Mouse (Mus musculus): ENCODE results near the gene Ckap2. TPM values are rescaled to one million over a fixed set of nuclear protein-coding genes. Genes with fewer than 3 reads are reported as not detected.

Gene Ckap2
- 3.3 TPM for polyA plus RNA-seq (2017; shearing (Covaris generic))

DNA sequence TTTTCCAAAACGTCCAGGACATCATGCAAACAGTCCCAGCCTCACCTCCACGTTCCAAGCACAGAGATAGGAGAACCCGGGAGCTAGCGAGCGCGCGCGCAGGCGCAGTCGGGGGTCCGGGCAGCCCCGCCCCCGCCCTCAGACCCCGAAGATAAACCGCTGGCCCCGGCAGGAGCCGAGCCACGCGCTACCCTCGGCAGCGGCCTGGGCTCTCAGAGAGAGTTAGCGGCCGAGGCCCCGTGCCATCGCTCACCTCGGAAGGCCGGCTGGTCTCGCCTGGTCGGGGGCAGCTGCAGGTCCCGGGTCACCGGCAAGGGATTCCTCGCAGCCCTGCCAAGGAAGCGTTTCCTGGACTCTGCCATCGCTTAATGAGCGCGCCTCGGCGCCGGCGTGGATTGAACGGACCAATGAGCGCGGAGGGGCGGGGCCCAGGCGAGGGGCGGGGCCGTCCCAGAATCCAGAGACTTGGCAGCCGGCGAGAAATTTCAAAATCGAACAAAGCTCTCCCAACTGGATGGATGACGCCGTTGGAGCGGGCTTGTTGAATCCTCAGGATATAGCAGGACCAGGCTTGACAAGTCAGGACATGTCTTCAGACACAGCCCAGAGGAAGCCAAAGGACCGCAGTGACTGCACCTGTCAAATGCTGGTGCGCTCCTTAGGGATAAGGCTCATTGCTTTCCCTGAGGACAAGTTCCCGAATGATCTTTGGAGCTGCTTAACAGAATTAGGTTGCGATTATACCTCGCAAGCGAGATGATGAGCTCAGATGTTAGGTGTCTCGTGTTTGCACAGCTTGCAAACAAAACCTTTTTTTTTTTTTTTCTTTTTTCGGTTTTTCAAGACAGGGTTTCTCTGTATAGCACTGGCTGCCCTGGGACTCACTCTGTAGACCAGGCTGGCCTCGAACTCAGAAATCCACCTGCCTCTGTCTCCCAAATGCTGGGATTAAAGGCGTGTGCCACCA, at the start of gene Ckap2:
Gene Ckap2, minus strand, starts transcription at position 389 of the 967 bp plus-strand sequence.

DNA sequence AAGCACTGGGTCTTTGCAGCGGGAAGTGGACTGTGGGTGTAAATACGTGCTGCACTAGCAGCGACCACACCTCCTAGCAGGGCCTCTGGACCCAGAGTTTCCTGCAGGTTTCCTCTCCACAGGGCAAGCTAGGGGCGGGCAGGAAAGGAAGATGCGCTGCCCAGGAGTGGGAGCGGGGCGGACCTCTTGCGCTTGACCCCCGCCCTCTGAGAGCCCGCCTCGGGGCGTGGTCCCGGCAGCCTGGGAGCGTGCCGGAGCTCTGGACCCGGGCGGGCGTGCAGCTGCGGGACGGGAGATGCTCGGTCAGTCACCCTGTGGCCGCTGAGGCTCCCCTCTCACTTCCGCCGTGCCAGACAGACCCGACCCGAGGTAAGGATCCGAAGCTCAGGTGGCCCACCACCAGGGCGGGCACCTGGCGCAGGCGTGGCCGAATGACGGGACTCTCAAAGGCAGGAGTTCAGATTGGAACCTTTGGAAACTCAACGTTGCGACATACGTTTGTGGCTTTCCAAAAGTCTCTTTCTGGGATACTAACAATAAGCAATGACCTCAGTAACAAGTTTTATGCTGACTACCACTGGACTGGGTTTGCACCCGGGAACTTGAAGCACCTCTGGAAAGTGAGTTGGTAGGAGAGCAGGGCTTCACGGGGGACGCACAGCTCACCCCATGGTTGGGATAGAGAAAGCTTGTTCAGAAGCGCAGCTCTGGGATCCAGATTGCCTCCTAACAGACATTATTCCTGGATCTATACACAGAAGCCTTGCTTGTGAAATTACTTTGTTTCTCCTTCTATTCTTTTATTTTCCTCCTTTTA, 41.6 kb upstream of the Ckap2 start, which contains the start of gene Thsd1:
Gene Thsd1, plus strand, starts transcription at position 253 of the 817 bp plus-strand sequence.

DNA sequence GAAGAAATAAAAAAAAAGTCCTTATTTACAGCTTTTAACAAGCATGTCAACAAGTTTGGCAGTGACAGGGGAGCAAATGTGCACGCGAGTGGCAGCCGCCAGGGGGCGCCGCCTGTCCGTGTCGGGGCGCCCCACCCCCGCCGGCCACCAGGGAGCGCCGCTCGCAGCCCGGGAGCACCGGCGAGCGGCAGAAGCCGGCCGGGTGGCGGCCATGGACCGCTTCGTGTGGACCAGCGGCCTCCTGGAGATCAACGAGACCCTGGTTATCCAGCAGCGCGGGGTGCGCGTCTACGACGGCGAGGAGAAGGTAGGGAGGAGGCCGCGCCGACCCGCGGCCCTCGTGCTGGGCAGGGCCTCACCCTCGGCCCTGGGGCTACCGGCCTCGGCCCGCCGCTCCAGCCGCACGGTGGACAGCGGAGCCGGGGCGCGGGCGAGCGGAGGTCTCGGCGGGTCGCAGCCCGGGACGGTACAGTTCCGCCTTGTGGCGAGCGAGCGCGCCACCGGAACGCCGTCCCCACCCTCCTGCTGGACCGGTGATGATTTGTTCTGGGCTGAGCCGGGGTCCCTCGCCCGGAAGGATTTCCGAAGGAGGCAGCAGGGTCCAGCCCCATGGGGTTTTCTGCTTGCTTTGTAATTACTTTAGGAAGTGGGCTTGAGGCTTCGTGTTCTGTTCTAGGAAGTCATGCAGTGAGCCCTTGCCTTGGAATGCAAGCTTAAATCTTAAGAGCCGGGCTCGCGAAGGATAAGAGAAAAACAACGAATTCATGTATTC, 7.2 kb upstream of the Ckap2 start, which contains the start of gene Vps36:
Gene Vps36, plus strand, starts transcription at position 150 of the 772 bp plus-strand sequence.

DNA sequence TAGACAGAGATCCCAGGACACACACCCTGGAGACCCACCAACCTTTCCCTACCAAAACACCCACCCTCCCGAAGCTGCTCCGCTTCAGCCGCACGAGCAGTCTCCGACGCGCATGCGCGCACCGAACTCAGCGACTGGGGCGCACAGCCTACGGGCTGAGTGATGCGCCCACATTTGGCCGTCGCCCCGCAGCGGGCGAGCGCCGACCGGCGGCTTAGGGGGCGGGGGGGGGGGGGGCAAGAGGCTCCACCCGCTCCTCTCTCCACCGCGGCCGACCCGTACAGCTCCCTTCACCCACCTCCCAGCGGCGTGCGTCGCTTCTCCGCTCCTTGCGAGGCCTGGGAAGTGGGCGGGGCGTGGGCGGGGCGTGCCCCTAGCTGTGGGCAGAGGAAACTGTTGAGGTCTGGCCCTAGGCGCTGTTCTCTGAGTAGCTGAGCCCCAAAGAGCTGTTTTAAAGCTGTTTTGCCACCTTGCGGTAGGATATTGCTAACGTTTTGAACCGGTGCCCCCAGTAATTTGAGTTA, 19.5 kb downstream of the Ckap2 start, which contains the start of gene Nek3:
Gene Nek3, minus strand, starts transcription at position 356 of the 524 bp plus-strand sequence.

DNA sequence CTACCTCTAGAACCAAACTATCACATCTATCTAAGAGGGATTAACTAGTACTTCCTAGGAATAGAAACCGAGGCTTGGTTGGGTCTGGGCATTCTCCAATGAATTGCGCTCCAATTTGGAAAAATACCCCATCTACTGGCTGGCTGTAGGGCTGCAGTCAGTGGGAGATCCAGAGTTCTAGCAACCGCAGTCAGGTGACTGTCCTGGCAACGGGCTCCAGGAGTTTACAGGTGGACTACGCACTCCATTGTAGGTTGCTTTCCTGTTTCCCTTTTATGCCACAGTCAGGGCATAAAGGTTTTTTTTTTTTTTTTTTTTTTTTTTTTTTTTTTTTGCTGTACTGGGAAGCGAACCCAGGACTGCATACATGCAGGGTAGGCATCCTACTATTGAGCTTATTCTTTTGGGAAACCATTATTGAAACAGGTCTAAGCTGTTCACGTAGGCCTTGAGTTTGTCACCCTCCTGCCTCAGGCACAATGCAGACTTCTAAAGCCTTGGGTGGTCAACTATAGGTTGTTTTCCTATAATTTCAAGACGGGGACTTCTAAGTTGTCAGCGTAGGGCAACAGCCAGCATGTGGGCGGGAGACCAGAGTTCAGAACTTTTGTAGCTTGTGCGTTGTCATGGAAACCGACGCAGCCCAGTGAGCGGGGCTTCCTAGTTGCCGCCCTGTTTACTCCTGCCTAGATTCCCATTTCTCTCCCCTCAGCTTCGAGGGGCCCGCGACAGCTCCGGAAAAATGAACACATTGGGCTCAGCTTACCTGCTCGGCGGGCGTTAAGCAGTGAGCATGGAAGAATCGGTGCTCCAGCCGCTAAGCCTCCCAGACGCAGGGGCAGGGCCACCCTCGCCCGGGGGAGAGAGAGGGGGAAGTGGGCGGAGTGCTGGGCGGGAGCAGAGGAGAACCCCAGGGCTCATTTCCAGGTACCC, 61.1 kb downstream of the Ckap2 start, which contains the start of gene Nek5:
Gene Nek5, minus strand, starts transcription at position 834 of the 933 bp plus-strand sequence.

Other genes starting within 250 kb of the Ckap2 start
- not detected for gene Defb35, start 247.5 kb downstream of the Ckap2 start, polyA plus RNA-seq (2017; shearing (Covaris generic))
- gene Defb13, start 239.1 kb downstream of the Ckap2 start, polyA plus RNA-seq (2017; shearing (Covaris generic)) = not detected
- gene Fam90a1a, start 227.1 kb downstream of the Ckap2 start, polyA plus RNA-seq (2017; shearing (Covaris generic)) = not detected
- not detected for gene Ccdc70, start 216.0 kb downstream of the Ckap2 start, polyA plus RNA-seq (2017; shearing (Covaris generic))
- gene Atp7b, start 125.5 kb downstream of the Ckap2 start, polyA plus RNA-seq (2017; shearing (Covaris generic)) = 0.16 TPM
- 12.4 TPM for gene Alg11, start 125.1 kb downstream of the Ckap2 start, polyA plus RNA-seq (2017; shearing (Covaris generic))
- gene Nek5, start 60.8 kb downstream of the Ckap2 start, polyA plus RNA-seq (2017; shearing (Covaris generic)) = not detected
- 6.5 TPM for gene Nek3, start 19.4 kb downstream of the Ckap2 start, polyA plus RNA-seq (2017; shearing (Covaris generic))
- gene Vps36, start 7.0 kb upstream of the Ckap2 start, polyA plus RNA-seq (2017; shearing (Covaris generic)) = 46.5 TPM
- 0.32 TPM for gene Thsd1, start 41.5 kb upstream of the Ckap2 start, polyA plus RNA-seq (2017; shearing (Covaris generic))
- not detected for gene Tpte, start 97.6 kb upstream of the Ckap2 start, polyA plus RNA-seq (2017; shearing (Covaris generic))
- gene Slc25a15, start 212.8 kb upstream of the Ckap2 start, polyA plus RNA-seq (2017; shearing (Covaris generic)) = 6.0 TPM
- 29.5 TPM for gene Mrps31, start 225.5 kb upstream of the Ckap2 start, polyA plus RNA-seq (2017; shearing (Covaris generic))